Mouse (Mus musculus) cerebellum, postnatal 36 days (tissue): ENCODE results near the gene Spsb1.

Experiments used
- DNase-seq, 2 experiments: peaks; one replicate each; pipeline ENCODE4 v3.0.0; 2021 to 2022; ENCODE audit warnings: mixed read lengths in 2 of 2

The Spsb1 gene

GRCm38 (mm10) chr4:149951201-149951600, 3.6 kb downstream of the Spsb1 start:
- no peak for DNase-seq

GRCm38 (mm10) chr4:149949691-149950090, 5.2 kb downstream of the Spsb1 start:
- DNase-seq, result no peak

DNA sequence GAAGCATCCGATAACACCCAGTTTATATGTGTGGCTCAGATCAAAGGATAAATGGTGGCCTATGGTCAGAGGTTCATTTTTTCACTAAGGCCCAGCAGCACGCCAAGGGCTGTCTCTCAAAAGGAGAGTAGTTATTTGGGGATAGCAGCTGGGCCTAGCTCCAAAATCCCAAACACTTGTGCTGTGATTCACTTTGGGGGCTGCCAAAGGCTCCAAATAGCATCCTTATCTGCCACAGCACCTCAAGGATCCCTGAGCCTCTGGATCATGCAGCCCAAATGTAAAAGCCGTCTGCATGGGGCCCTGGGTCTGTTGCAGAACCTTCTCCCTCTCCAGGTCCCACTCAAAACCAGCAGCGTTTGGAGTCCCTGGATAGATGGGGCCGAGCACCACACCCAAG, 6.7 kb downstream of the Spsb1 start:
- DNase-seq, result no peak

DNA sequence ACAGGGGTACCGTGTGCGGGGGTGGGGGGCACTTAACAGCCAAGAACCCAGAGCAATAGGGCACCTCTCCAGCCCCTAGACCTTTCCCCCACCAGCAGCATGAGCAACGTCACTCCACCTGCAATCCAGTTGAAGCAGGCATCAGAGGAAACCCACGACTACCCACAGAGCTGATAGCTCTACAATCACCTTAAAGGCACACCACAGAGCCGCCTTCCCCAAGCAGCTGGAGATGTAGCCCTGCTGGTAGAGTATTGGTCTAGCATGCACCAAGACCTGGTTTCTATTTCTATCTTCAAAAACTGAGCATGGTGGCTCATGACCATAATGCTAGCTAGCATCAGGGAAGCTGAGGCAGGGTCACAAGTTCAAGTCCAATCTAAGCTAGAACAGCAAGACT, 7.4 kb downstream of the Spsb1 start:
- DNase-seq, result no peak

- DNase-seq, result no peak
These were observed 9.6 kb downstream of the Spsb1 start for GRCm38 (mm10) chr4:149945194-149945593.

DNA sequence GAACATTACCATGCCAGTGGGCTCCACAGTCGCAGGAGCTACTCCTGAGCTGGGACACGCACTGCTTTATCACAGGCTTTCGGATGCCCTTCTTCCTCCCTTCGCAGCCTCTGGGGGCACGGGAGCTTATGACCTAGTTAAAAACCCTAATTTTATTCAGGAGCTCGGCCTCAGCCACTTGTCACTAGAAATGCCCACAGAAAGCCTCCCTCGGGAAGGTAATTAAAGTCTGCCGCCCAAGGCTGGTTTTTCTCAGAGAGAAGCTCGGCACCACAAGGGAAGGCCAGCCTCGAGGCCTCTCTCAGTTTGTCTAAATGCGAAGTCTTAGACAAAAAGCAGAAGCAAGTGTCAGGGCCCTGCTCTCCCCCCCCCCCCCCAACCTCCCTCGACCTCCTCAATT, 10.6 kb downstream of the Spsb1 start:
- no peak for DNase-seq

GRCm38 (mm10) chr4:149942831-149943741, 11.8 kb downstream of the Spsb1 start:
- peak; percentile 40 to 48 for DNase-seq

GRCm38 (mm10) chr4:149941067-149941755, 13.6 kb downstream of the Spsb1 start:
- DNase-seq, result no peak

- no peak for DNase-seq
These were observed 16.1 kb downstream of the Spsb1 start for GRCm38 (mm10) chr4:149938701-149939100.

GRCm38 (mm10) chr4:149936921-149937320, 17.9 kb downstream of the Spsb1 start:
- no peak for DNase-seq

DNA sequence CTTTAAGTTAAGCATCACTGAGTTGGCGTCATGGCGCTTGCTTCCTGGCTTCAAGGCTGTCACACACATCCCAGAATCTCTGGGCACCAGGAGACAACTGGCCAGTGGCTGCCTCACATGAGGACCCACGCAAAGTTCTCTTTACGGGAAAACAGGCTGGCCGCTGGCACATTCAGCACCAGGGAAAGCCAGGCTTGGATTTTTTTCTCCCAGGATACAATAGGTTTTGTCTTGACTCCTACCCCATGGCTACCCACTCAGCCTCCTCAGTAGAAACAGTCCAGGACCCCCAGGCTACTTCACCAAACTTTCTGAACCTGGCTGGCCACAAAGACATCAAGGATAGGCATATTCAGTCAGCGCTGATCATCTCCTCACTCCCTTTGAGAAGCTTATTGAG, 19.4 kb downstream of the Spsb1 start:
- no peak for DNase-seq

DNA sequence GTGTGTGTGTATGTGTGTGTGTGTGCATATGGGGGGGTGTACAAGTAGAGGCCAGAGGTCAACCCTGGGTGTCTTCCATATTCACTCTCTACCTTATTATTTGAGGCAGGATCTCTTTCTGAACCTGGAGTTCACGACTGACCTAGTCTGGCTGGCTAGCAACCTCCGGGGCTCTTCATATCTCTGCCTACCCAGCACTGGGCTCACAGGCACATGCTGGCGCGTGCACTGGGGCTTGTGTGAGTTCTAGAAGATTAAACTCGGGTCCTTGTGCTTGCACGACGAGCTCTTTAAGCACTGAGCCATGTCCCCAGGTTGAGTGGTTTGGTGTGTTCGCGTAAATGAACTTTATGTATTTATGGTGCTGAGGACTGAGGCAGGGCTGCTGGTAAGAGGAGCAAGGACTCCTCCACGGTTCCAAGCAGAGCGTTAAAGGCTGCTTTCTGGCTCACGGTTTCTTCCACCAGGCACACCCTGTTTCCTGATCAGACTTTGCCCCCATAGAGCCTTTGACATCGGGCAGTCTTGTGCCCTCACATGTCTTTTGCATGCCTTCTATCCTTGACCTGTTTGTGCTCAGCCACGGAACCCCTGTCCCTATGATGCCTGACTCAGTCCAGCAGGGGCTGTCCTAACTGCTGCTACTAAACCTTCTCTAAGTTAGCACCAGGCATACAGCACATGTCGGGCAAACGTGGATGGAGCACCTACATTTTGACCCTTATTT, 21.2 kb downstream of the Spsb1 start:
- DNase-seq, result no peak

DNA sequence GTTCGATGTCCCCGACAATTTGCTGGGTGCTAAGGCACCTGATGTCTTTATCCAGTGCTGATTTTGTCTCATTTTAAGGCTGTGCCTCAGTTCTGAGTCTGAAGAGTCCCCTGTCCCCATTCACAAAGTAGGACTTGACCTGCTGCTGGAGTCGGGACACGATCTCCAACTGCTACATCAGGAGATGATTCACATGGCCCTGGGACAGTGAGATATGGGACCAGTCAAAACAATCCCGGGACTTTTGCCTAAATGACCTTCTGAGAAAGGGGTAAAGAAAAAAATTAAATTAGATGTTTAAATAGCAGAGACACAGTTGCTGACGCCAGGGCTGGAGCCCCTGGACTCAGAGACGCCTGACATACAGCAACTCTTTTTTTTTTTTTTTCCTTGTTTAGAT, 21.8 kb downstream of the Spsb1 start:
- DNase-seq, result no peak

GRCm38 (mm10) chr4:149932108-149932815, 22.6 kb downstream of the Spsb1 start:
- DNase-seq, result no peak

DNA sequence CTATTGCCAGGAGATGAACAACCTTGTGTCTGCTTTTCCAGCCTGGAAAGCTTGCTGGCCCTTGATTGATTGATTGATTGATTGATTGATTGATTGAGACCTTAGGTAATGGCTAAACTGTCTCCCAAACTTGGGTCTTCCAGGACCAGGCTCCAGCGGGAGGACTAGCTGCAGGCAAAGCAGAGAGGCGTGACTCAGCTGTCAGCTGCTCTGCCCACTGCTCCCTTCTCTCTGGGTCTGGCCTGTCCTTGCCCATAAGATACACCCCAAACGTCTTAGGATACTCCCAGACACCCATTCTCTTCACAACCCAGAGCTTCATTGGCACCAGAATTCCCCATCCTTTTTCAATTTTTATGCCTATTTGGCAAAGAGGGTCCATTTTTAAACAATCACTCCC, 24.1 kb downstream of the Spsb1 start:
- DNase-seq, result no peak

DNA sequence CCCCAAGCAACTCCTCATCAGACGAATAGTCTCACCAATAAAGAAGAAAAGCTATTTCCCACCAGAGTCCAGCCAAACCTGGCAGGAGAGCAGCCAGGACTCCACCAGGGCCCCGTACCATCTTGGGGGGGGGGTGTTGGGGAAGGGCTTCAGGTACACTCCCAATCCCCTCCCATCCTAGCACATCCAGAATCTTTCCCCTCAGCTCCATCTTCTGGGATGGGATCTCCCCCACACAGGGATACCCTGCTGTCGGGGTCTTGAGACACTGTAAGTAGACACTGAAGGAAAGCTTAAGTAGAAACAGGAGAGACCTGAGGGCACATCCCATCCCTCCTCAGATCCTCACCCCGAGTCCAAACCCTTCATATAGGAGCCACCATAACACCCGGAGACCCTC, 31.8 kb downstream of the Spsb1 start:
- no peak for DNase-seq

DNA sequence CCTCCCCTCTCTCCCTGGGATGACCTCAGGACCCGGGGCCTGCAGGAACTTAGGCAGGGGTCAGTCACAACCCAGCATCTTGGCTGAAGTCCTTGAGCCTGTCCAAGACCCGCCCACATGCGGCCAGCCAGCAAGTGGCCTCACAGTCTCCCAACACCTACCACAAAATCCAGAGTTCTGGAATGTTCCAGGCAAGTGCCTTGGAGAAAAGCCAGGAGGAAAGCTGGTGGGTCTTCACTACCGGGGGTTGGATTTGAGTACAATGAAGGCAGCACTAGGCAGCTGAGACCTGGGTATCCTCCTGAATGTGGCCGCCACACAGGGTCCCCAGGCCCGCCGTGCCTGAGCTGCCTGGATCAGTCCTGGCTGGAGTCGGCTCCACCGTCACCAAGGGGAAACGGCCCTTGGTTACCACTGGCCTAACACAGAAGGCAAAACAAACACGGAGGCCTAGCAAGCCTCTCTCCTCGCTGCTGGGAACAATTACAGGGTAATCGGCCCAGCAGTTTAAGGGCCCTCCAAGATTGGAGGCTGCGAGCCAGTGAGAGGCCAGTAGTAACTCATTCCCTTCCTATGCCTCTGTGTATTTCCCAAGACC, 32.6 kb downstream of the Spsb1 start:
- no peak for DNase-seq

DNA sequence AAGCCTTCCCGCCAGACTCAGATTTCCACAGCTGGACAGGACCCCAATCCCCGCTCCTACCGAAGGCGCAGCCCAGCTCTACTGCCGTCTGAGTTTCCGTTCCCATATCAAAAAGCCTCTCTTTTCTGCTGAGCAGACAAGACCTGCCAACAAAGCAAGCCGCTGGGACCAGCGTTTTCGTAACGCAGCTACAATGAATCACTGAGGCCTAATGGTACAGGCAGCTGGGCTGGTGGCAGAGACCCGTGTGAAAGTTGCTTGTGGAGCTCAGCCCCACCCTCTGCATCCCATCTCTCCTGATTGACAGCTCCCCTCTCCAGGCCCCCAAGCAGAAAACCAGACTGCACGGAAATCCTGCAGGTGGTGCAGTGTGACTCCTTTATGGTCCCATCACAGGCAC, 34.0 kb downstream of the Spsb1 start:
- no peak for DNase-seq

GRCm38 (mm10) chr4:149918455-149919070, 36.3 kb downstream of the Spsb1 start:
- peak; percentile 14 to 16 for DNase-seq

- DNase-seq, result no peak
These were observed 38.0 kb downstream of the Spsb1 start for GRCm38 (mm10) chr4:149916831-149917230.

GRCm38 (mm10) chr4:149913709-149914370, 41.0 kb downstream of the Spsb1 start:
- DNase-seq, result no peak
